Mouse (Mus musculus): ENCODE measurements around the gene Dnah7c.

Dnah7c gene

GRCm38 (mm10) chr1:46854036-46854900 lies 428.9 kb downstream of the Dnah7c start:
- DNase-seq (ENCODE audit: low read depth): peak; percentile 97

DNA sequence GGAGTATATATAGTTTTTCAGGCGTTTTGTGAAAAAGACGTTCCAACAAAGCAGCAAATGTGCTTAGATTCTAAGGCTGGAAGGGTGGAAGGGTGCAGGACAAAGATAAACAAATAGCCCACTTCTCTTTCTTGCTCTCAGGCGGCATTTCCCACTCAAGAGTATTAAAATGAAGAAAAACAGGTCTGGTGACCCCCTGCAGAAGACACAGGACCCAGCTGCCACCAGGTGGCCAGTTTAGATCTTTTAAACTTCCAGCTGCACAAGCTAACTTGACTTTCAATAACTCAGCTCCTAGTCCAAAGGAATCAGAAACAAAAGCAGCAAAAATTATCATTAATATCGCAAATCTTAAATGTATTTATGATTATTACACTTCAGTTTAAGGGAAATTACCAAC lies 431.1 kb downstream of the Dnah7c start:
- DNase-seq (ENCODE audit: low read depth): no peak

Data from 416B (cell line).